In genomic region chr4:148923976-148924375, GRCm38 (mm10) we compare ENCODE assay signal across 12 mouse cellular contexts.
DNase-seq lines count a peak whose midpoint lies in the region; ATAC-seq and TF ChIP-seq lines count a peak whose summit lies in the region.
"Had no signal": no experiment of that assay in that cellular context is flagged by ENCODE, and none has a peak within 500 bp of the region (broad histone marks: within the 10 kb centered on the region; RNA-seq: fewer than 3 reads in every experiment).

No protein-coding gene starts in this region.

- H3K4me3 ChIP-seq in hindbrain, embryonic 10.5 days = no peak overlapping the region
- no peak overlapping the region for H3K4me3 ChIP-seq in hindbrain, postnatal 0 days (ENCODE audit: low read length)
- no peak overlapping the region for H3K4me3 ChIP-seq in lung, postnatal 0 days (ENCODE audit: low read depth, low read length)
- no peak overlapping the region for H3K4me3 ChIP-seq in intestine, embryonic 16.5 days (ENCODE audit: low read length)
- H3K4me3 ChIP-seq in neural tube, embryonic 15.5 days (replicated peaks) = no peak overlapping the region
- H3K4me3 ChIP-seq: megakaryocyte, embryonic 14.5 days had no signal

- no peak overlapping the region for H3K9ac ChIP-seq in hindbrain, postnatal 0 days (replicated peaks; ENCODE audit: low read length)
- no peak overlapping the region for H3K9ac ChIP-seq in lung, postnatal 0 days (replicated peaks; ENCODE audit: low read depth)
- H3K9ac ChIP-seq in intestine, embryonic 16.5 days (ENCODE audit: low read depth, low read length) = 0 out of 2 replicates have a peak overlapping the region, but pooled peaks have one; percentile 2
- H3K9ac ChIP-seq in neural tube, embryonic 15.5 days (replicated peaks) = no peak overlapping the region
- H3K9ac ChIP-seq: liver, embryonic 14.5 days had no signal

- 73% methylated on average over 8 of the region's 8 CpGs for WGBS in hindbrain, embryonic 10.5 days
- WGBS in hindbrain, postnatal 0 days = 54% methylated on average over 8 of the region's 8 CpGs
- 61% methylated on average over 8 of the region's 8 CpGs for WGBS in lung, postnatal 0 days
- WGBS in intestine, embryonic 16.5 days = 55% methylated on average over 8 of the region's 8 CpGs
- 52% methylated on average over 8 of the region's 8 CpGs for WGBS in neural tube, embryonic 15.5 days

- no peak for DNase-seq in hindbrain, embryonic 10.5 days (ENCODE audit: low spot score)
- DNase-seq in hindbrain, postnatal 0 days (ENCODE audit: low spot score) = no peak
- no peak for DNase-seq in lung, postnatal 0 days (ENCODE audit: low spot score)
- DNase-seq in lung, postnatal 25 days (ENCODE audit: low spot score) = no peak
- DNase-seq in thymus, postnatal 10 days (ENCODE audit: low spot score in 2 of 2) = no peak
- DNase-seq in layer of hippocampus, postnatal 25 days (ENCODE audit: extremely low spot score in 1 of 2, low spot score in 1 of 2) = no peak
- DNase-seq: cerebellum, adult 9-10 months; right cerebral cortex, adult 18-20 months had no signal

- peaks cover 98% of the 10 kb centered on the region for H3K27me3 ChIP-seq in hindbrain, embryonic 10.5 days (ENCODE audit: insufficient read depth, poor library complexity, severe bottlenecking)
- H3K27me3 ChIP-seq in hindbrain, postnatal 0 days (ENCODE audit: insufficient read depth, low read length) = peaks cover 8% of the 10 kb centered on the region; the same call in 1 of the 2 replicates
- no peaks in the 10 kb centered on the region for H3K27me3 ChIP-seq in lung, postnatal 0 days (replicated peaks; ENCODE audit: insufficient read depth, low read length)
- H3K27me3 ChIP-seq in intestine, embryonic 16.5 days (replicated peaks; ENCODE audit: control insufficient read depth, insufficient read depth, low read length) = peaks cover 8% of the 10 kb centered on the region; the same call in 1 of the 2 replicates
- H3K27me3 ChIP-seq in neural tube, embryonic 15.5 days (replicated peaks) = peaks cover 30% of the 10 kb centered on the region

- ATAC-seq in hindbrain, postnatal 0 days = no peak
- no peak for ATAC-seq in lung, postnatal 0 days
- ATAC-seq in intestine, embryonic 16.5 days = no peak
- no peak for ATAC-seq in neural tube, embryonic 15.5 days (ENCODE audit: low FRiP score)

- H3K9me3 ChIP-seq in hindbrain, embryonic 10.5 days = no peaks in the 10 kb centered on the region
- no peaks in the 10 kb centered on the region for H3K9me3 ChIP-seq in hindbrain, postnatal 0 days (ENCODE audit: low read length)
- H3K9me3 ChIP-seq in lung, postnatal 0 days (ENCODE audit: low read length) = no peaks in the 10 kb centered on the region
- H3K9me3 ChIP-seq in intestine, embryonic 16.5 days (ENCODE audit: control insufficient read depth, low read length) = no peaks in the 10 kb centered on the region
- H3K9me3 ChIP-seq in neural tube, embryonic 15.5 days (replicated peaks) = no peaks in the 10 kb centered on the region
- H3K9me3 ChIP-seq: megakaryocyte, embryonic 14.5 days had no signal

- TF ChIP-seq EP300 in lung, postnatal 0 days (IDR thresholded peaks at IDR 0.05) = no peak

- no peak overlapping the region for H3K4me2 ChIP-seq in hindbrain, postnatal 0 days (ENCODE audit: low read depth, low read length)
- no peak overlapping the region for H3K4me2 ChIP-seq in lung, postnatal 0 days (replicated peaks; ENCODE audit: low read depth, low read length)
- no peak overlapping the region for H3K4me2 ChIP-seq in intestine, embryonic 16.5 days (ENCODE audit: low read depth, low read length)
- H3K4me2 ChIP-seq in neural tube, embryonic 15.5 days = no peak overlapping the region

- H3K27ac ChIP-seq in hindbrain, embryonic 10.5 days = peak overlapping the region; percentile 67
- no peak overlapping the region for H3K27ac ChIP-seq in hindbrain, postnatal 0 days
- peak overlapping the region; percentile 71 for H3K27ac ChIP-seq in lung, postnatal 0 days (ENCODE audit: low read length)
- H3K27ac ChIP-seq in intestine, embryonic 16.5 days (ENCODE audit: low read length) = peak overlapping the region; percentile 17
- peak overlapping the region; percentile 74 for H3K27ac ChIP-seq in neural tube, embryonic 15.5 days (replicated peaks)
- H3K27ac ChIP-seq: liver, embryonic 14.5 days had no signal

- H3K36me3 ChIP-seq in hindbrain, embryonic 10.5 days = peaks cover 7% of the 10 kb centered on the region
- H3K36me3 ChIP-seq in hindbrain, postnatal 0 days (ENCODE audit: insufficient read depth, low read length) = no peaks in the 10 kb centered on the region
- no peaks in the 10 kb centered on the region for H3K36me3 ChIP-seq in lung, postnatal 0 days (ENCODE audit: insufficient read depth, low read length)
- H3K36me3 ChIP-seq in intestine, embryonic 16.5 days (ENCODE audit: control insufficient read depth, insufficient read depth, low read length) = no peaks in the 10 kb centered on the region
- H3K36me3 ChIP-seq in neural tube, embryonic 15.5 days = no peaks in the 10 kb centered on the region

- peaks cover 98% of the 10 kb centered on the region for H3K4me1 ChIP-seq in hindbrain, embryonic 10.5 days (replicated peaks)
- 0 out of 2 replicates have a peak, but pooled peaks cover 7% of the 10 kb centered on the region for H3K4me1 ChIP-seq in hindbrain, postnatal 0 days (ENCODE audit: insufficient read depth, low read length)
- H3K4me1 ChIP-seq in lung, postnatal 0 days (ENCODE audit: insufficient read depth, low read depth, low read length) = peaks cover 7% of the 10 kb centered on the region; the same call in 1 of the 2 replicates
- H3K4me1 ChIP-seq in intestine, embryonic 16.5 days (ENCODE audit: control insufficient read depth, insufficient read depth, low read length) = peaks cover 54% of the 10 kb centered on the region
- peaks cover 94% of the 10 kb centered on the region for H3K4me1 ChIP-seq in neural tube, embryonic 15.5 days

- no peak for TF ChIP-seq CTCF in hindbrain, postnatal 0 days (IDR thresholded peaks at IDR 0.05; ENCODE audit: low read depth)
- no peak for TF ChIP-seq CTCF in lung, postnatal 0 days (IDR thresholded peaks at IDR 0.05)
